Mouse (Mus musculus) liver, adult 2 months (tissue): Measurements from ENCODE around the gene Galnt12. TPM values are rescaled to one million over a fixed set of nuclear protein-coding genes. Genes with fewer than 3 reads are reported as not detected.

Experiments used
- DNase-seq: peaks from one replicate; pipeline ENCODE4 v3.0.0-alpha.2; 2011; ENCODE audit warnings: low read depth, low spot score; ENCODE audit errors: extremely low read depth
- H3K27ac ChIP-seq: fragments of 200-500 bp; replicated peaks from 2 replicates; pipeline ENCODE4 v1.5.1; 2012; ENCODE audit warnings: low read depth, mild to moderate bottlenecking, control low read depth, inconsistent platforms, low read length; ENCODE audit not compliant: insufficient read depth
- H3K27me3 ChIP-seq: fragments of 200-500 bp; 2 replicates; pipeline ENCODE4 v1.6.1; 2012; ENCODE audit warnings: mild to moderate bottlenecking, moderate library complexity, low read length, inconsistent platforms; ENCODE audit not compliant: control insufficient read depth, insufficient read depth
- H3K36me3 ChIP-seq: fragments of 200-500 bp; 2 replicates; pipeline ENCODE4 v1.6.1; 2012; ENCODE audit warnings: low read length, inconsistent platforms; ENCODE audit not compliant: control insufficient read depth, insufficient read depth
- H3K4me1 ChIP-seq: fragments of 200-500 bp; 2 replicates; pipeline ENCODE4 v1.6.1; 2011; ENCODE audit warnings: low read length; ENCODE audit not compliant: control insufficient read depth, insufficient read depth
- H3K4me3 ChIP-seq: fragments of 200-500 bp; 2 replicates; pipeline ENCODE4 v1.5.1; 2011; ENCODE audit warnings: low read depth, mild to moderate bottlenecking, control low read depth, low read length, moderate library complexity; ENCODE audit not compliant: insufficient read depth
- H3K79me2 ChIP-seq: fragments of 200-500 bp; 2 replicates; pipeline ENCODE4 v1.6.1; 2012; ENCODE audit warnings: inconsistent platforms, mild to moderate bottlenecking, low read length, moderate library complexity; ENCODE audit not compliant: control insufficient read depth, insufficient read depth
- H3K9ac ChIP-seq: fragments of 200-500 bp; 2 replicates; pipeline ENCODE4 v1.6.1; 2012; ENCODE audit warnings: low read depth, mild to moderate bottlenecking, control low read depth, inconsistent platforms, low read length
- CTCF ChIP-seq: fragments of 200-500 bp; IDR thresholded peaks from 2 replicates; pipeline ENCODE4 v1.5.1; 2011; ENCODE audit warnings: low read depth, low read length, control low read depth
- POLR2A ChIP-seq: fragments of 200-500 bp; IDR thresholded peaks from 2 replicates; pipeline ENCODE4 v1.6.1; 2011; ENCODE audit warnings: low read length, control low read depth; ENCODE audit not compliant: insufficient read depth; ENCODE audit errors: extremely low read depth
- WGBS: fragments of 180-500 bp; shearing (Covaris S2); methylation state at CpG from one replicate; pipeline ENCODE4 v1.1.7; 2018; 5-methylcytosine and 5-hydroxymethylcytosine counted together
- polyA plus RNA-seq: library from polyadenylated mRNA; depleted of rRNA; stranded (reverse); fragments of >200 nt; gene quantifications from 2 replicates; pipeline ENCODE4 v1.2.3, GENCODE M21; 2012; rRNA removed
- total RNA-seq: library from RNA; depleted of rRNA; stranded (reverse); fragments of >200 nt; gene quantifications from 2 replicates; pipeline ENCODE4 v1.2.3, GENCODE M21; 2014; rRNA removed

Galnt12 gene
- total and polyA plus RNA-seq, 2 experiments, result 0.18 to 0.22 TPM

- no peak for DNase-seq
- Histone ChIP-seq H3K27me3 (no peaks in the 10 kb centered on the region), H3K9ac (no peak overlapping the region), H3K4me3 (no peak overlapping the region), H3K79me2 (no peaks in the 10 kb centered on the region), H3K36me3 (no peaks in the 10 kb centered on the region), H3K4me1 (no peaks in the 10 kb centered on the region), H3K27ac (no peak overlapping the region)
- WGBS, result 74% methylated on average over 12 of the region's 12 CpGs
- TF ChIP-seq POLR2A (no peak), CTCF (no peak)
Observed at GRCm38 (mm10) chr4:47161756-47162587, 70.3 kb downstream of the Galnt12 start.

- DNase-seq, result no peak
- H3K4me1 ChIP-seq, result no peaks in the 10 kb centered on the region
- no peaks in the 10 kb centered on the region for H3K27me3 ChIP-seq
- no peaks in the 10 kb centered on the region for H3K79me2 ChIP-seq
- TF ChIP-seq POLR2A, result no peak
- TF ChIP-seq CTCF, result no peak
- no peak overlapping the region for H3K4me3 ChIP-seq
- H3K27ac ChIP-seq, result no peak overlapping the region
- WGBS, result 12% methylated on average over 1 of the region's 1 CpGs
- no peak overlapping the region for H3K9ac ChIP-seq
- H3K36me3 ChIP-seq, result no peaks in the 10 kb centered on the region
Observed at GRCm38 (mm10) chr4:47172314-47172713, 80.6 kb downstream of the Galnt12 start.

Other genes with a start within 250 kb of the Galnt12 start
- gene Gabbr2, start 100.0 kb upstream of the Galnt12 start, total RNA-seq, result 7.7 and 14.2 TPM in 2 replicates
- gene Gabbr2, start 100.0 kb upstream of the Galnt12 start, polyA plus RNA-seq, result 10.9 and 15.0 TPM in 2 replicates
- gene Anks6, start 34.5 kb upstream of the Galnt12 start, total RNA-seq, result 0.20 and 0.46 TPM in 2 replicates
- 0.40 and 0.46 TPM in 2 replicates for gene Anks6, start 34.5 kb upstream of the Galnt12 start, polyA plus RNA-seq
- 1.7 and 4.9 TPM in 2 replicates for gene Col15a1, start 116.3 kb downstream of the Galnt12 start, total RNA-seq
- 4.9 and 7.7 TPM in 2 replicates for gene Col15a1, start 116.3 kb downstream of the Galnt12 start, polyA plus RNA-seq